Mouse (Mus musculus) lung, adult 2 months (tissue): Measurements from ENCODE around the gene Il23r.

ENCODE experiments used
- CTCF ChIP-seq: fragments of 200-500 bp; IDR thresholded peaks from 2 replicates; pipeline ENCODE4 v1.5.1; 2011; ENCODE audit warnings: mild to moderate bottlenecking, low read length, control low read depth; ENCODE audit not compliant: insufficient read depth
- POLR2A ChIP-seq: fragments of 200-500 bp; IDR thresholded peaks from 2 replicates; pipeline ENCODE4 v1.6.1; 2011; ENCODE audit warnings: low read depth, mild to moderate bottlenecking, control low read depth, low read length, borderline replicate concordance; ENCODE audit errors: extremely low read depth

GRCm38 (mm10) chr6:67415276-67415675, 76.4 kb downstream of the Il23r start:
- no peak for TF ChIP-seq CTCF
- no peak for TF ChIP-seq POLR2A
